Mouse (Mus musculus) MEL (cell line): ENCODE results near the gene Lonp1. TPM values are rescaled to one million over a fixed set of nuclear protein-coding genes. Genes with fewer than 3 reads are reported as not detected.

ENCODE experiments used
- DNase-seq: peaks from one replicate; pipeline ENCODE4 v3.0.0; 2011; ENCODE audit warnings: low read depth, low spot score
- H3K27ac ChIP-seq: 2 replicates; pipeline ENCODE4 v1.5.1; 2012; ENCODE audit warnings: low read depth, mild to moderate bottlenecking, control low read depth, low read length, moderate library complexity; ENCODE audit not compliant: control insufficient read depth
- H3K27me3 ChIP-seq, 2 experiments: fragments of 150-350 bp in 1 of 2; sonication (generic) in 1 of 2; 2 replicates each; pipeline ENCODE4 v1.6.1; 2012; ENCODE audit warnings: low read length in 2 of 2, mild to moderate bottlenecking in 2 of 2, improper control_type of control experiment in 1 of 2, moderate library complexity in 1 of 2; ENCODE audit not compliant: insufficient read depth in 2 of 2, control insufficient read depth in 1 of 2
- H3K36me3 ChIP-seq, 2 experiments: 2 replicates each; pipeline ENCODE4 v1.6.1; 2012 to 2014; ENCODE audit warnings: low read length in 2 of 2, improper control_type of control experiment in 1 of 2, inconsistent platforms in 1 of 2, mild to moderate bottlenecking in 1 of 2; ENCODE audit not compliant: insufficient read depth in 2 of 2, control insufficient read depth in 1 of 2
- H3K4me1 ChIP-seq, 2 experiments: fragments of 150-350 bp in 1 of 2; sonication (generic) in 1 of 2; 2 replicates each; pipeline ENCODE4 v1.6.1; 2012; ENCODE audit warnings: low read length in 2 of 2, improper control_type of control experiment in 1 of 2, mild to moderate bottlenecking in 1 of 2; ENCODE audit not compliant: insufficient read depth in 2 of 2, control insufficient read depth in 1 of 2
- H3K4me3 ChIP-seq, 2 experiments: fragments of 150-350 bp in 1 of 2; sonication (generic) in 1 of 2; 2 replicates each; pipeline ENCODE4 v1.5.1; 2012; ENCODE audit warnings: low read depth in 2 of 2, low read length in 2 of 2, mild to moderate bottlenecking in 2 of 2, moderate library complexity in 2 of 2, control low read depth in 1 of 2, improper control_type of control experiment in 1 of 2; ENCODE audit not compliant: control insufficient read depth in 1 of 2, insufficient read depth in 1 of 2
- H3K79me2 ChIP-seq: 2 replicates; pipeline ENCODE4 v1.6.1; 2012; ENCODE audit warnings: mild to moderate bottlenecking, low read length, moderate library complexity; ENCODE audit not compliant: control insufficient read depth, poor library complexity, insufficient read depth
- H3K9ac ChIP-seq: 2 replicates; pipeline ENCODE4 v1.6.1; 2012; ENCODE audit warnings: low read depth, mild to moderate bottlenecking, control low read depth, low read length, moderate library complexity; ENCODE audit not compliant: control insufficient read depth, poor library complexity, severe bottlenecking
- H3K9me3 ChIP-seq: fragments of 150-350 bp; sonication (generic); replicated peaks from 2 replicates; pipeline ENCODE4 v1.6.1; 2012; ENCODE audit warnings: mild to moderate bottlenecking, low read length, improper control_type of control experiment, moderate library complexity; ENCODE audit not compliant: insufficient read depth
- CHD2 ChIP-seq: IDR thresholded peaks from 2 replicates; pipeline ENCODE4 v1.6.1; 2011; ENCODE audit warnings: low read length, improper control_type of control experiment
- CTCF ChIP-seq, 3 experiments: IDR thresholded peaks in 2 of 3; conservative IDR thresholded peaks in 1 of 3; 2 replicates each; pipeline ENCODE4 v1.5.1; 2011 to 2012; ENCODE audit warnings: low read length in 3 of 3, low read depth in 2 of 3, mild to moderate bottlenecking in 2 of 3, improper control_type of control experiment in 1 of 3, inconsistent platforms in 1 of 3, mixed read lengths in 1 of 3, moderate library complexity in 1 of 3; ENCODE audit not compliant: control insufficient read depth in 1 of 3, insufficient read depth in 1 of 3, poor library complexity in 1 of 3, severe bottlenecking in 1 of 3
- EP300 ChIP-seq, 2 experiments: IDR thresholded peaks; 2 replicates each; pipeline ENCODE4 v1.6.1; 2011; ENCODE audit warnings: improper control_type of control experiment in 2 of 2, low read length in 2 of 2, low read depth in 1 of 2, mild to moderate bottlenecking in 1 of 2
- ETS1 ChIP-seq: IDR thresholded peaks from 2 replicates; pipeline ENCODE4 v1.6.1; 2012; ENCODE audit warnings: low read depth, mild to moderate bottlenecking, inconsistent platforms, low read length, improper control_type of control experiment, moderate library complexity
- GATA1 ChIP-seq: IDR thresholded peaks from 2 replicates; pipeline ENCODE4 v1.6.1; 2011; ENCODE audit warnings: low read depth, low read length, improper control_type of control experiment
- KAT2A ChIP-seq: conservative IDR thresholded peaks from 2 replicates; pipeline ENCODE4 v1.6.1; 2012; ENCODE audit warnings: low read depth, low read length, improper control_type of control experiment, inconsistent platforms
- MAFK ChIP-seq: IDR thresholded peaks from 2 replicates; pipeline ENCODE4 v1.6.1; 2011; ENCODE audit warnings: low read depth, mild to moderate bottlenecking, low read length, improper control_type of control experiment, borderline replicate concordance
- MEF2A ChIP-seq: IDR thresholded peaks from 2 replicates; pipeline ENCODE4 v1.6.1; 2014; ENCODE audit warnings: low read depth, mild to moderate bottlenecking, inconsistent platforms, low read length, improper control_type of control experiment; ENCODE audit not compliant: poor library complexity, insufficient replicate concordance, severe bottlenecking; ENCODE audit errors: extremely low read depth
- MXI1 ChIP-seq: IDR thresholded peaks from 2 replicates; pipeline ENCODE4 v1.6.1; 2011; ENCODE audit warnings: mild to moderate bottlenecking, low read depth, low read length, improper control_type of control experiment
- MYB ChIP-seq: IDR thresholded peaks from 2 replicates; pipeline ENCODE4 v1.6.1; 2011; ENCODE audit warnings: mild to moderate bottlenecking, low read depth, low read length, improper control_type of control experiment
- MYC ChIP-seq: IDR thresholded peaks from 2 replicates; pipeline ENCODE4 v1.6.1; 2011; ENCODE audit warnings: low read depth, mild to moderate bottlenecking, low read length, improper control_type of control experiment, moderate library complexity
- NRF1 ChIP-seq: IDR thresholded peaks from 2 replicates; pipeline ENCODE4 v1.6.1; 2014; ENCODE audit warnings: low read depth, mild to moderate bottlenecking, inconsistent platforms, low read length, improper control_type of control experiment, moderate library complexity; ENCODE audit not compliant: poor library complexity, insufficient read depth, severe bottlenecking
- POLR2AphosphoS2 ChIP-seq: IDR thresholded peaks from 2 replicates; pipeline ENCODE4 v1.6.1; 2011; ENCODE audit warnings: low read length, improper control_type of control experiment
- SIN3A ChIP-seq: IDR thresholded peaks from 2 replicates; pipeline ENCODE4 v1.6.1; 2012; ENCODE audit warnings: low read length, improper control_type of control experiment, inconsistent platforms
- TAL1 ChIP-seq: IDR thresholded peaks from 2 replicates; pipeline ENCODE4 v1.6.1; 2012; ENCODE audit warnings: mild to moderate bottlenecking, inconsistent platforms, low read length, moderate library complexity, mixed read lengths
- TBP ChIP-seq: IDR thresholded peaks from 2 replicates; pipeline ENCODE4 v1.8.0; 2011; ENCODE audit warnings: low read depth, low read length, improper control_type of control experiment
- UBTF ChIP-seq: IDR thresholded peaks from 2 replicates; pipeline ENCODE4 v1.6.1; 2012; ENCODE audit warnings: low read depth, mild to moderate bottlenecking, inconsistent platforms, low read length, improper control_type of control experiment, moderate library complexity, borderline replicate concordance; ENCODE audit not compliant: insufficient read depth
- USF1 ChIP-seq: IDR thresholded peaks from 2 replicates; pipeline ENCODE4 v1.6.1; 2014; ENCODE audit warnings: low read depth, mild to moderate bottlenecking, inconsistent platforms, low read length, improper control_type of control experiment, moderate library complexity
- USF2 ChIP-seq, 2 experiments: IDR thresholded peaks; 2 replicates each; pipeline ENCODE4 v1.6.1; 2011 to 2012; ENCODE audit warnings: improper control_type of control experiment in 2 of 2, low read length in 2 of 2, borderline replicate concordance in 1 of 2, inconsistent platforms in 1 of 2, low read depth in 1 of 2, mild to moderate bottlenecking in 1 of 2; ENCODE audit not compliant: insufficient read depth in 1 of 2
- ZC3H11A ChIP-seq: IDR thresholded peaks from 2 replicates; pipeline ENCODE4 v1.6.1; 2012; ENCODE audit warnings: low read depth, mild to moderate bottlenecking, inconsistent platforms, low read length, improper control_type of control experiment
- polyA plus RNA-seq, 2 experiments: library from polyadenylated mRNA; stranded (reverse) in 1 of 2; unstranded in 1 of 2; fragments of >175 nt in 1 of 2; fragments of >200 nt in 1 of 2; gene quantifications; 2 replicates each; pipeline versions ENCODE4 v1.2.1 to v1.2.4; 2012; ENCODE audit warnings: low replicate concordance in 2 of 2, low read depth in 1 of 2; ENCODE audit not compliant: insufficient read length in 2 of 2, insufficient read depth in 1 of 2, missing spikeins in 1 of 2
- total RNA-seq: library from RNA; depleted of rRNA; stranded (reverse); fragments of 300-350 nt; gene quantifications from 2 replicates; pipeline ENCODE4 v1.2.3, GENCODE M21; 2012

The Lonp1 gene
- total and polyA plus RNA-seq, 3 experiments, result 162 to 296 (median 197) TPM

GRCm38 (mm10) chr17:56587773-56588172 is 38.9 kb downstream of the Lonp1 start:
- Histone ChIP-seq H3K9ac (no peak overlapping the region), H3K4me3 (no peak overlapping the region), H3K27me3 (no peaks in the 10 kb centered on the region), H3K36me3 (peaks cover 17 to 20% of the 10 kb centered on the region in 2 experiments), H3K4me1 (peaks cover 10 to 18% of the 10 kb centered on the region in 2 experiments; a peak in 2 of 4 replicates), H3K79me2 (peaks cover 75% of the 10 kb centered on the region), H3K9me3 (no peaks in the 10 kb centered on the region), H3K27ac (no peak overlapping the region)
- DNase-seq, result no peak
- TF ChIP-seq ETS1, result no peak
- TF ChIP-seq KAT2A, result no peak
- no peak for TF ChIP-seq USF2 (IDR thresholded peaks at IDR 0.05; ENCODE audit: borderline replicate concordance in 1 of 2, insufficient read depth in 1 of 2, low read depth in 1 of 2, low read length in 2 of 2)
- no peak for TF ChIP-seq MAFK
- TF ChIP-seq POLR2AphosphoS2, result no peak
- TF ChIP-seq MYB, result no peak
- TF ChIP-seq ZC3H11A, result no peak

- TF ChIP-seq TBP (0 out of 2 replicates have a peak, but pooled peaks have one; percentile 0), USF1 (no peak), MYC (no peak), NRF1 (no peak), MEF2A (no peak), CHD2 (no peak), EP300 (IDR thresholded peaks at IDR 0.05; ENCODE audit: low read depth in 1 of 2, low read length in 2 of 2) (no peak), TAL1 (no peak), UBTF (no peak; the same call in 1 of the 2 replicates), KAT2A (no peak), SIN3A (peak; percentile 51), CTCF (IDR thresholded peaks at IDR 0.05 in 2 of 3, conservative IDR thresholded peaks at IDR 0.05 in 1 of 3; ENCODE audit: control insufficient read depth in 1 of 3, insufficient read depth in 1 of 3, low read depth in 2 of 3, low read length in 3 of 3, poor library complexity in 1 of 3, severe bottlenecking in 1 of 3) (no peak), ETS1 (no peak), USF2 (IDR thresholded peaks at IDR 0.05; ENCODE audit: borderline replicate concordance in 1 of 2, insufficient read depth in 1 of 2, low read depth in 1 of 2, low read length in 2 of 2) (no peak), MXI1 (no peak; the same call in 1 of the 2 replicates), GATA1 (no peak)
- H3K4me1 ChIP-seq, result peaks cover 12 to 31% of the 10 kb centered on the region in 2 experiments; a peak in 3 of 4 replicates
- peaks cover 84% of the 10 kb centered on the region for H3K79me2 ChIP-seq
- peaks cover 27 to 28% of the 10 kb centered on the region in 2 experiments for H3K36me3 ChIP-seq
- peak overlapping the region; percentile 95 for H3K9ac ChIP-seq
- peak overlapping the region; percentile 90 for H3K27ac ChIP-seq
- DNase-seq, result peak; percentile 73
- H3K27me3 ChIP-seq, result no peaks in the 10 kb centered on the region
- H3K9me3 ChIP-seq, result no peaks in the 10 kb centered on the region
- H3K4me3 ChIP-seq, result peak overlapping the region; percentile 91 to 95
Measured at GRCm38 (mm10) chr17:56585171-56585821, 41.4 kb downstream of the Lonp1 start.
